Mouse (Mus musculus) stomach, postnatal 0 days (tissue): ENCODE results near the gene Mpig6b. TPM values are rescaled to one million over a fixed set of nuclear protein-coding genes. Genes with fewer than 3 reads are reported as not detected.

Experiments used
- ATAC-seq: fragments of 200-750 bp; cut with Nextera tagmentation; 2 replicates; pipeline ENCODE4 v1.8.0; 2017; ENCODE audit not compliant: low FRiP score, low TSS enrichment
- DNase-seq: peaks from one replicate; pipeline ENCODE4 v3.0.0-alpha.2; 2016; ENCODE audit warnings: low spot score
- H3K27ac ChIP-seq: fragments of 300-500 bp; sonication (generic); replicated peaks from 2 replicates; pipeline ENCODE4 v1.5.1; 2014; ENCODE audit warnings: mild to moderate bottlenecking, control low read depth
- H3K27me3 ChIP-seq: fragments of 300-500 bp; sonication (generic); 2 replicates; pipeline ENCODE4 v1.6.1; 2014; ENCODE audit warnings: low read length; ENCODE audit not compliant: control insufficient read depth, insufficient read depth
- H3K36me3 ChIP-seq: fragments of 300-500 bp; sonication (generic); 2 replicates; pipeline ENCODE4 v1.6.1; 2014; ENCODE audit warnings: low read length, mixed read lengths; ENCODE audit not compliant: control insufficient read depth, insufficient read depth
- H3K4me1 ChIP-seq: fragments of 300-500 bp; sonication (generic); replicated peaks from 2 replicates; pipeline ENCODE4 v1.6.1; 2014; ENCODE audit warnings: antibody characterized with exemption; ENCODE audit not compliant: control insufficient read depth, insufficient read depth
- H3K4me2 ChIP-seq: fragments of 300-500 bp; sonication (generic); replicated peaks from 2 replicates; pipeline ENCODE4 v1.6.1; 2014; ENCODE audit warnings: low read depth, mild to moderate bottlenecking, control low read depth, moderate library complexity
- H3K4me3 ChIP-seq: fragments of 300-500 bp; sonication (generic); 2 replicates; pipeline ENCODE4 v1.5.1; 2014; ENCODE audit warnings: low read depth, low read length, control low read depth
- H3K9ac ChIP-seq: fragments of 300-500 bp; sonication (generic); 2 replicates; pipeline ENCODE4 v1.6.1; 2014; ENCODE audit warnings: mild to moderate bottlenecking, low read length, control low read depth, mixed read lengths
- H3K9me3 ChIP-seq: fragments of 300-500 bp; sonication (generic); 2 replicates; pipeline ENCODE4 v1.6.1; 2016; ENCODE audit warnings: low read length; ENCODE audit not compliant: control insufficient read depth
- CTCF ChIP-seq: IDR thresholded peaks from 2 replicates; pipeline ENCODE4 v1.5.1; 2016; ENCODE audit warnings: antibody characterized with exemption, low read depth, mild to moderate bottlenecking, moderate library complexity
- EP300 ChIP-seq: optimal IDR thresholded peaks from 2 replicates; pipeline ENCODE3; 2016; ENCODE audit warnings: antibody characterized with exemption
- WGBS: fragments of 180-500 bp; shearing (Covaris S2); extraction: QIAGEN DNeasy Blood & Tissue Kit; methylation state at CpG from one replicate; pipeline ENCODE4 v1.1.7; 2014; 5-methylcytosine and 5-hydroxymethylcytosine counted together
- polyA plus RNA-seq: library from polyadenylated mRNA; unstranded; fragments of >200 nt; fragmentation: Nextera tagmentation; extraction: Ambion mirVana; gene quantifications from 2 replicates; pipeline ENCODE4 v1.2.1, GENCODE M21; 2015

Mpig6b gene
- polyA plus RNA-seq, 1 experiment from 2014 or later = 0.49 TPM

DNA sequence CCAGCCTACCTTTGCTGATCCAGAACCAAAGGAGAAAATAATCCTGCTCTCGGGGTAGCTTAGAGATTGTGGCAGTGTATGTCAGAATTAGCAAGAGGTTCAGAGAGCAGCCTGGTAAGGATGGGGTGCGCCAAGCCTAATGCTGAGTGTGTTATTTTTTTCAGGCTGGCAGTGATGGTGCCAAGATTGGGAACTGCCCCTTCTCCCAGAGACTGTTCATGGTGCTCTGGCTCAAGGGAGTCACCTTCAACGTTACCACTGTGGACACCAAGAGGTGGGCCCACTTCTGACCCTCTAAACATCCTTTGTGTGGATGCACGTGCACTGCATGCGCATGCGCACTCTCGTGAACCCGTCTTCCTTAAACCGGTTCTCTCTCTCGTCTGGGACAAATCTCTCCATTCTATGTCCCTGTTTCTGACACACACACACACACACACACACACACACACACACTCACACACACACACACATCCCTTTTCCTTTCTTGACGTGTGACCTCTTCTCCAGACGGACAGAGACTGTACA lies 13.6 kb downstream of the Mpig6b start:
- Histone ChIP-seq H3K27me3 (no peaks in the 10 kb centered on the region), H3K9ac (peak overlapping the region; percentile 88), H3K4me2 (peak overlapping the region; percentile 83), H3K9me3 (no peaks in the 10 kb centered on the region), H3K4me1 (peaks cover 12% of the 10 kb centered on the region; the same call in 1 of the 2 replicates), H3K27ac (peak overlapping the region; percentile 99), H3K4me3 (peak overlapping the region; percentile 72), H3K36me3 (peaks cover 29% of the 10 kb centered on the region)
- TF ChIP-seq EP300 (no peak), CTCF (no peak)
- WGBS = 57% methylated on average over 12 of the region's 12 CpGs
- no peak for ATAC-seq
- no peak for DNase-seq

- DNase-seq (peak; percentile 81), ATAC-seq (peak; percentile 80)
- TF ChIP-seq EP300 = no peak
- 0 out of 2 replicates have a peak, but pooled peaks have one; percentile 2 for TF ChIP-seq CTCF
- whole genome bisulfite sequencing = 0% methylated on average over 19 of the region's 21 CpGs
- H3K27ac ChIP-seq = peak overlapping the region; percentile 99
- no peaks in the 10 kb centered on the region for H3K9me3 ChIP-seq
- peaks cover 27% of the 10 kb centered on the region for H3K36me3 ChIP-seq
- peak overlapping the region; percentile 72 for H3K4me3 ChIP-seq
- H3K4me1 ChIP-seq = peaks cover 12% of the 10 kb centered on the region; the same call in 1 of the 2 replicates
- H3K27me3 ChIP-seq = no peaks in the 10 kb centered on the region
- H3K4me2 ChIP-seq = peak overlapping the region; percentile 83
- peak overlapping the region; percentile 88 for H3K9ac ChIP-seq
Observed at GRCm38 (mm10) chr17:35051156-35052086, 14.6 kb downstream of the Mpig6b start.

GRCm38 (mm10) chr17:35050126-35050750 lies 15.7 kb downstream of the Mpig6b start:
- peaks cover 12% of the 10 kb centered on the region; the same call in 1 of the 2 replicates for H3K4me1 ChIP-seq
- peak; percentile 85 for DNase-seq

DNA sequence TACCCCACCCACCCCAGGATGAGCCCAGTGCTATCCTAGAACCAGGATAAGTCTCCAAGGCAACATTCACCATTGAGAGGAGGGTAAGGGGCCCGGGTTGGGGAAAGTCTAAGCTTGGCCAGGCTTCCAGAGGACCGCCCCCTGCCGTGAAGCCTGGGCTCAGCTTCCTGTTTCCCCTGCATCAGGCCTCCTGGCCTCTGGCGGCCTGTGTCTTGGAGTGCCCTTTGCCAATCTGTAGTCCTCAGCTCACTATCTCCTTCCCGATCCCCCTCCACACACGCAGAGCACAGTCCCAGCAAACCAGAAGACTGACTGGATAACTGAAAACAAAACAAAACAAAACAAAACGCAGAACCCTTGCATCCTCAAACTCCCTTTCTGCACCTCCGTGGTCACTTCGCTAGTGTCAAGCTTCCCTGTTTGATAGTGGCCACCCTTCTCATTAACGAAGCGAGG lies 16.4 kb downstream of the Mpig6b start, which contains the start of gene Clic1:
Gene Clic1, plus strand, starts transcription at position 406 of the 456 bp plus-strand sequence.
- peak within 1 kb of the TSS; percentile 88 for H3K9ac ChIP-seq
- 1% methylated on average over 11 of the region's 11 CpGs for WGBS
- H3K27me3 ChIP-seq = no peaks in the 10 kb centered on the region
- H3K4me1 ChIP-seq = peaks cover 12% of the 10 kb centered on the region; the same call in 1 of the 2 replicates
- H3K9me3 ChIP-seq = no peaks in the 10 kb centered on the region
- peaks cover 14% of the 10 kb centered on the region for H3K36me3 ChIP-seq
- peak; percentile 10; the same call in 1 of the 2 replicates for ATAC-seq
- peak; percentile 81 for DNase-seq
- H3K4me3 ChIP-seq = peak within 1 kb of the TSS; percentile 72
- H3K27ac ChIP-seq = peak within 1 kb of the TSS; percentile 99
- H3K4me2 ChIP-seq = peak within 1 kb of the TSS; percentile 83
- TF ChIP-seq CTCF (peak; percentile 61), EP300 (peak; percentile 13)

More at GRCm38 (mm10) chr17:35050126-35050750, 15.7 kb downstream of the Mpig6b start:
- Histone ChIP-seq H3K9ac (peak overlapping the region; percentile 88), H3K27ac (peak overlapping the region; percentile 99), H3K4me2 (peak overlapping the region; percentile 83), H3K4me3 (peak overlapping the region; percentile 72), H3K27me3 (no peaks in the 10 kb centered on the region), H3K9me3 (no peaks in the 10 kb centered on the region), H3K36me3 (peaks cover 18% of the 10 kb centered on the region)
- 0% methylated on average over 27 of the region's 27 CpGs for WGBS
- TF ChIP-seq EP300 (peak; percentile 11), CTCF (no peak)
- ATAC-seq = peak; percentile 45

DNA sequence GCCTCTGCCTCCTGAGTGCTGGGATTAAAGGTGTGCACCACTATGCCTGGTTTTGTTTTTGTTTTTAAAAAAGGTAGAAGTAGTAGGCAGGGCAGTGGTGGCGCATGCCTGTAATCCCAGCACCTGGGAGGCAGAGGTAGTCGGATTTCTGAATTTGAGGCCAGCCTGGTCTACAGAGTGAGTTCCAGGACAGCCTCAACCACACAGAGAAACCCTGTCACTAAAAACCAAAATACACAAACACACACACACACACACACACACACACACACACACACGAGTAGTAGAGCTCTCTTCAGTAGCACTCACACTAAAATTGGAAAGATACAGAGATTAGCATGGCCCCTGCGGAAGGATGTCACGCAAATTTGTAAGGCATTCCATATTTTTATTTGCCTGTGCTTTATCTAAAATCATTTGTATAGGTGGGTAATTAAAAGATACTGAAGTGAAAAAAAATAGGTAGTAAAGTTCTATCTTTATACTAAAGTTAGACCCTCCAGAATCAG lies 17.0 kb downstream of the Mpig6b start:
- peak overlapping the region; percentile 83 for H3K4me2 ChIP-seq
- no peak overlapping the region for H3K4me3 ChIP-seq
- H3K4me1 ChIP-seq = peaks cover 12% of the 10 kb centered on the region; the same call in 1 of the 2 replicates
- ATAC-seq (no peak), DNase-seq (no peak)
- H3K27ac ChIP-seq = peak overlapping the region; percentile 99
- H3K9ac ChIP-seq = no peak overlapping the region; the same call in 1 of the 2 replicates
- TF ChIP-seq CTCF = no peak
- no peaks in the 10 kb centered on the region for H3K9me3 ChIP-seq
- 61% methylated on average over 5 of the region's 5 CpGs for WGBS
- peaks cover 9% of the 10 kb centered on the region for H3K36me3 ChIP-seq
- H3K27me3 ChIP-seq = no peaks in the 10 kb centered on the region
